Mouse (Mus musculus): ENCODE measurements around the gene Slc25a34.

Slc25a34 gene

DNA sequence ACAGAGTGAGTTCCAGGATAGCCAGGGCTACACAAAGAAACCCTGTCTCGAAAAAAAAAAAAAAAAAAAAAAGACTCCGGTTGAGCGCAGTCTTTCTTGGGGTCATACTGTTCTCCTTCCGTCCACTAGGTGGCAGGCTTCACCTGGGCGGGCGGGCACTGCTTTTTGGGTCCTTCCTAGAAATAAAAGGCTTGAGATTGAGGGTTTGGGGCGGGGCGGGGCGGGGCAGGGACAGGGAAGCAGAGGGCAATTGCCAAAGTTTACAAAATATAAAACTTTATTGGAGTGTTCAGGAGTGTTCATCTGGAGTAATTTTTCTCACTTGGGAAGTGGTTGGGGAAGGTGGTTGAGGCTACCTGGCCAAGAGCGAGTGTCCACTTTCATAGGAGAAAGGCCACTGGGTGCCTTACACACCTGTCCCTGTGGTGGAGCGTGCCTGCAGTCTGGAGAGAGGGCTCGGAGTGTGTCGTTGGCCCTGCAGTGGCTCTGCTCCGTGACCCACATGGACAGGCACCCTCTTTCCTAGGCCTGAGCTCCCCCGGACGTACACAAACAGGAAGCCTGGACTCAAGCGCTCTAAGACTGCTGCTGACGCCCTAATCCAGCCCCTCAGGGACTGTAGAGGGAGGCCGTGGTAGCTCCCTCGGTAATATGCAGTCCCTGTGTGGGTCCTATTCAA lies 4.9 kb downstream of the Slc25a34 start, which contains the start of gene Tmem82:
TSS of gene Tmem82 (minus strand) at position 69 of the 679 bp plus-strand sequence.
- peak; percentile 59 for DNase-seq (ENCODE audit: extremely low spot score, low spot score)

DNA sequence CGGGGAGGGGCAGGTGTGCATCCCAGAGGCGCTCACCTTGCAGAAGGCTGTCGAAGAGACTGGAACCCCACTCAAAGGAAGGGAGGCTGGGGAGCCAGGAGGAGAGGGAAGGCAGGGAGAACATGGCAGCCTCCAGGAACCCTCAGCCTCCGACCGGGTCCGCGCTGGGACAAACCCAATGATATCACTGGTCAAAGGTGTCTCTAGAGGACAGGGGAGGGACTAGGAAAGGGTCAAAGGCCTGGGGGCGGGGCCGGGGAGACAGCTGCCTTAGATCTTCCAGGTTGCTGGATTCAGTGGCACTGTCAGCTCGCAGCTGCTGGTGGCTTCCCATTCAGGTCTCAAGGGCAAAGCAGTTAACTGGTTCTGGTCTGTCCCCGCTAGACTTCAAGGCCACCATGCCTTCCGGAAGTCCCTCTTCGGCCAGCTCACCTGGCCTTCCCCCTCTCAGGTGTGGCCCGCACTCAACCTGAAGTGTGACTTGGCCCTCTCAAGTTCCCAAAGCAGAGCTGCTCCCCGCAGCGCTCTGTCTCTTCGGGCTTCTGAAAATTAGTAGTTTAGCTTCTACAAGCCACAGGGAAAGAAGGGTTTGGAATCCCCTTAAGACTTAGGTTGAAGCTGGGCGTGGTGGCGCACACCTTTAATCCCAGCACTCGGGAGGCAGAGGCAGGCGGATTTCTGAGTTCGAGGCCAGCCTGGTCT lies 5.6 kb downstream of the Slc25a34 start:
- DNase-seq (ENCODE audit: extremely low spot score, low spot score) = peak; percentile 54

DNA sequence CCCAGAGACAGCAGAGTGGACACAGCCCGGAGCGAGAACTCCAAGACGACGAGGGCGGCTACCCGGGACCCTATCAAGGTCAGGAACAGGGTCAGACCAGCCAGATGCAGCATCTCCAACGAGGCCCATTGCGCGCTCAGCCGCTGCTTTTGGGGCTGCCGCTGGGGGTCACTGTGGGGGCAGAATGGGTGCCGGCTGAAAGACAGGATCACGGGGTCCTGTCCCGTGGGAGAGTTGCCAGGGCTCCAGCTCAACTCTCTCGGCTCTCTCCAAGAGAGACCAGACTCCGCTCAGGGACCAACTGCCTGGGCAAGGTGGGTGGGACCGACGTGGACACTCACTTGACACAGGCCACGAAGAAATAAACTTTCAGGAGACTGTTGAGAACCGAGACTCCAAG lies 6.3 kb downstream of the Slc25a34 start:
- peak; percentile 61 for DNase-seq (ENCODE audit: extremely low spot score, low spot score)

DNA sequence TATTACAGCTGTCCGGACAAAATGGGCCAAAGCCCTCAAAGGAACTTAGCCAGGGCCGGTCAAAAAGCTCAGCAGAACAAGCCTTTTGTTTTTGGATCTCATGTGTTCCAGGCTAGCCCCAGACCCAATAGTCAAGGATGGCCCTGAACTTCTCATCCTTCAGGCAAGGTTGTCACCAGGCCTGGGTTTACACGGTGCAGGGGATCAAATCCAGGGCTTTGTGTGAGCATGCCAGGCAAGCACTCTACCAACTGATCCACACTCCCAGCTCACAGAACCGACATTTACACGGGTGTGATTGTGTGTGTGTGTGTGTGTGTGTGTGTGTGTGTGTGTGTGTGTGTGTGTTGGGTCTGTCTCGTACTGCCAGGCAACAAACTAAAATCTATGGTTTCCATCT lies 6.8 kb downstream of the Slc25a34 start:
- DNase-seq (ENCODE audit: extremely low spot score, low spot score) = no peak

DNA sequence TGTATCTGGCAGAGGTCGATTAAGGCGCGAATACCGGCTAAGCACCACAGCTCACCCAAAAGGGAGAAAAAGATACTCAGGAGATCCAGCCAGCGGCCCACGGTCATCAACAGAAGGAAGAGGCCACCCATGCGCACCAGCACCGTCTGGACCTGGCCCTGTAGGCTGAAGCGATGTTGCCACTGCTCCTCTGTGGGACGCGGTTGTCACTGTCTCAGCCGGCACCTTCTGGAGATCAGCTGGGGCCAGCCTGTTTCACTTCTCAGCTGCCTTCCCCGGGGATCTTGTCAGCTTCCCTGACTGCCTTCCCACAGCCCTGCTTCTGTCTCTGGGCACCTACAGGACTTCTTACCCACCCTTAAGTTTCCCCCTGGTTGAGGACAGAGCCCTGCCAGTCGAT lies 8.7 kb downstream of the Slc25a34 start:
- no peak for DNase-seq (ENCODE audit: extremely low spot score, low spot score)

DNA sequence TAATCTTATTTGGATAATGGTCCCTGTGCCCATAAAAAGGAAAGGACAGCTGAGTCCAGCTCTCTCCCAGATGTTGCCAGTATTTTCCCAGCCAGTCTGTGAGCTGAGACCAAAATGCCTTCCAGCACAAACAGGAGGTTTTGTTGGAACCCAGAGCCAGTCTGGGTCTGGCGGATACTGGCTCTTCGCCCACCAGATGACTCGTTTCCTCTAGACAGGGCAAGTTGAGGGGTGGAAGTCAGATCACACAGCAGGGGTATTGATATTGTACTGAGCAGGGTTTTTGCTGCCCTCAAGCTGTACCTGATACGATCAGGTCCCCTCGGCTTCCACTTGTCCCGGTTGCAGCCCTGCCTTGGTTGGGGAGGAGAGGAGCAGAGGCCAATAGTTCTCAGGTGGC lies 14.1 kb downstream of the Slc25a34 start:
- DNase-seq (ENCODE audit: extremely low spot score, low spot score) = no peak

DNA sequence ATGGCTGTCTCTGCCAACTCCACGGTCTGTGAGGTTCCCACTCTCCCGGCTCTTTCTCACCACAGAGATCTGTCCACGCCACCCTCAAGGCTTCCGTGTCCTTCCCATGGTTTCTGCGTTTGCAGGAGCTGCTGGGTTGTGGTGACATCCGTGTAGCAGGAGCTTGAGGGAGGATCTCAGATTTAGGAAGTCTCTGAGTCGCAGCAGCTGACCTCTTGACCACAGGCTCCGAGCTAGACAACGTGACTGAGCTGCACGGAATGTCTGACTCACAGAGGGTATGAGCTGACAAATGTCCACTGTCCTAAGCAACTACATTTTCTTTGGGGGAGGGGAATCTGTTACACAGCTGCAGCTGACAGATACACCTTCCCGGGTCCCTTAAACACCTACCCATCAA lies 17.8 kb downstream of the Slc25a34 start, which contains the start of gene Fblim1:
TSS of gene Fblim1 (minus strand) at position 236 of the 400 bp plus-strand sequence.
- no peak for DNase-seq (ENCODE audit: extremely low spot score, low spot score)

DNA sequence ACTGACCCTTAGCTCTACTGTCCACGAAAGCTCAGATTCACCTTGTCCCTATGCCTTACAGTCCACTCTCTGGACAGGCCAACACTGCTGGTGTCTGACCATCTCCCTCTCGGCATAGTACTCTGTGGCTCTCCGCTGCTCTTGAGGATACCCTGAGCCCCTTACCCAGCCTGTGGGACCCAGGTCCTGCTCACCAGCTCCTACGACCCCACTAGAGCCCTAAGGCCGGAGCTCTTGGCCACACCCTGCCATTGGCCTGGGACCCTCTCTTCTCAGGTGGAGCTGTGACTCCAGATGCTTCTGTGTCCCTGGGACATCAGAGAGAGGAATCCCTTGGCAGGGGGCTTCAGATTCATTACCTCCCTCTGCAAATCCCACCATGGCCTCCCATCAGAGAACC lies 18.2 kb downstream of the Slc25a34 start:
- DNase-seq (ENCODE audit: extremely low spot score, low spot score) = no peak

DNA sequence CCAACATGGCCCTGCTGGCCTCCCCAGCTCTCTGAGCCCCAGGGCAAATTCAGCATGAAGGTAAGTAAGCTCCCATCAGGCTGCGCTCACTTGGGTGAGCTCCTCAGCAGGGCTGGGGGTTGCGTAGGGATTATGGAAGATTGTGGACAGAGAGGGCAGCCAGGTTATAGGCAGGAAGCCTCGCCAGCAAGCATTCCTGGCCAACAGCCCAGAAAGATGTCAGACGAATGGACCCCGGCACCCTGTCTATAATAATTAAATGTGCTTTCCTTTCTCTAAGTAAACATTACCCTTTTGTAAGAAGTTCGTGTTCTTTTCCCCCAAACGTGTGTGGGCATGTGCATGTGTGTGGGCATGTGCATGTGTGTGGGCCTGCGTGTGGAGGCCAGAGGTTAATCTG lies 19.1 kb downstream of the Slc25a34 start:
- no peak for DNase-seq (ENCODE audit: extremely low spot score, low spot score)

DNA sequence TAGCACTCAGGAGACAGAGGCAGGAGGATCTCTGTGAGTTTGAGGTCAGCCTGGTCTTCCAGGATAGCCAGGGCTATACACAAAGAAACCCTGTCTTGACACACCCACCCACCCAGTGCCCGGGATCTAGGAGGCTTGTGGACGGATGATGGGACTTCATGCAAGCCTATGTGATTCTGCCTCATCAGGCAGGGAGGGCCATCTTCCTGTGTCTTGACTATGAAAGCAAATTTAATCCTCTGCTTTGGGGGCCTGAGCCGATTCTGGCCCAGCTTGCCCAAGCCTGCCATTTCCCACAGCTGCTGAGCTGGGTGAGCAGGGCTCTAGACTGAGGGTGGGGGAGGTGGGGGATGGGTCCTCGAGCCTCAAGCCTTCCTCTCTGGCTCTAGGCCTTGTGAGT lies 19.7 kb downstream of the Slc25a34 start:
- DNase-seq (ENCODE audit: extremely low spot score, low spot score) = no peak

DNA sequence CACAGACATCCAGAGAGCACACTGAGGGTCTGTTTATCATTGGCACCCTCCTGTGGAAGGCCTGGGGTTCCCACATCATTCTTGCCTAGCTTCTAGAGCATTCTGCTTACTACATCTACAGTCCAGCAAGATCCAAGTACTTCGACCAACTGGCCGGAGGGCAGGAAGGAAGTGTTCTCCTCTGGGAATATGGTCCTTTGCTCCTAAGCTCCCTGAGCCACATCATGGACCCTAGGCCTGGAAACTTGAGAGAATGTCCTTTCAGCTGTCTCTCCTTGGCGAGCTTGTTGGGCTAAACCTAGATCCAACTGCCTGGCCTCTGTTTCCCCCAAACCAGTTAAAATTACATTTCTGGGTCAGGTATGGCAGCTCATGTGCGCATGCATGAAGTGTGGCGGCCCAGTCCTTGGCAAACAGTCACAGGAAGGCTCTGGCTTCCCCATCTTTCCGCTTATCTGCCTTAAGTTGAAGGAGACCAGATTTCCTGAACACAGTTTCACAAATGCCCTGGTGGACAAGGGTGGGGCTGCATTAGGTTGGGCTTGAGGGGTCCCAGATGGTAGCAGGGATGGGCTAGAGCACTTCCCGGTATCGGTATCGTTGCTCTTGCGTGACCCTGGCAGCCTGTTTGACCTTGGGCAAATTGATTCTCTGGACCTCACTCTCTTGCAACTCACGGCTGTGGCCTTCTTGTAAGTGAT lies 20.9 kb downstream of the Slc25a34 start:
- no peak for DNase-seq (ENCODE audit: extremely low spot score, low spot score)

DNA sequence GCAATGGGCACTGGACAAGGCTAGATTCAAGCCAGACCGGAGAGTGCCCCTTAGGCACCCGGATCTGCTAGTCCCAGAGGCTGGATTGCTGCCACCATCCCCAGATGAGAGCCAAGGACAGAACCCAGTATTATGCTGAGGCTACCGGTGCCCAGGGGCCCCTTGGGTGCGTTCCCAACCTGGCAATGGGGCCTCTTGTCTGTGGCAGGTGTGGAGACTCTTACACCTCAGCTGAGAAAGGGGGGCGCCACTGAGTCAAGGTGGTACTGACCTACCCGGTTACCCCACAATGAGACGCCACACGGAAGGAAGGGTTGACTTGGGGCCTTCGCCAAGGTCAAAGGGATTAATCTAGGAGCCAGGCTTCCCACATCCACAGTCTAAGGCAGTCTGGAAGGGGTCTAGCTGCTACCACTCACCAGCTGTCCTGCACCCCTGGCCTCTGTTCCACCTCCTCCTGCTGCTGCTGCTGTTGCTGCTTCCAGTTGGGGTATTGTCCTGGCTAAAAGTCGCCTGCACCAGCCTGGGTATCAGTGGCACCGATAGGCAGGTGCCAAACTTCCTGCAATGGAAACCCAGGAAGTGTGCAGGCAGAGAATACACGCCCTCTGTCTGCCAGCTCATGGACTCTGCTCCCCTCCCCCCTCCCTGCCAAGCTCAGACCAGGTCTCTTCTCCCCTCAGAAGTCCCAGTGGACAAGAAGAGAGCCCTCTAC lies 22.3 kb downstream of the Slc25a34 start:
- no peak for DNase-seq (ENCODE audit: extremely low spot score, low spot score)

DNA sequence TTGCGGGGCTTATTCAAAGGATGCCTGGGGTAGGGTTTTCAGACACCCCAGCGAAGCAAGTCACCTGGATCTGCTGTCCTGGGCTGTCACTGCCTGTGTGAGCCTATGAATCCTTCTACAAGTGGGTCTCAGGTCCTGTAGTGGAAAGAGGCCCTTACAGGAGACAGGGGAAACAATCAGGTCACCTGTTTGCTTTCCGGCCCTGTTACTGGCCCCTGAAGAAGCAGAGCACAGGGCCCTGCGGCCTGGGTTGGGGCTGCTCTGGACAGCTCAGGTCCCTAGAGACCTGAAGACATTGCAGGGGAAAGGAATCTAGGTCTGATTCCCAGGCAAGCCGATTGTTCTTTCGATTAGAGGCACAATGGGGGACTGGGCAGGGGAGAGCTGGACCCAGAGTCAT lies 23.3 kb downstream of the Slc25a34 start:
- no peak for DNase-seq (ENCODE audit: extremely low spot score, low spot score)

DNA sequence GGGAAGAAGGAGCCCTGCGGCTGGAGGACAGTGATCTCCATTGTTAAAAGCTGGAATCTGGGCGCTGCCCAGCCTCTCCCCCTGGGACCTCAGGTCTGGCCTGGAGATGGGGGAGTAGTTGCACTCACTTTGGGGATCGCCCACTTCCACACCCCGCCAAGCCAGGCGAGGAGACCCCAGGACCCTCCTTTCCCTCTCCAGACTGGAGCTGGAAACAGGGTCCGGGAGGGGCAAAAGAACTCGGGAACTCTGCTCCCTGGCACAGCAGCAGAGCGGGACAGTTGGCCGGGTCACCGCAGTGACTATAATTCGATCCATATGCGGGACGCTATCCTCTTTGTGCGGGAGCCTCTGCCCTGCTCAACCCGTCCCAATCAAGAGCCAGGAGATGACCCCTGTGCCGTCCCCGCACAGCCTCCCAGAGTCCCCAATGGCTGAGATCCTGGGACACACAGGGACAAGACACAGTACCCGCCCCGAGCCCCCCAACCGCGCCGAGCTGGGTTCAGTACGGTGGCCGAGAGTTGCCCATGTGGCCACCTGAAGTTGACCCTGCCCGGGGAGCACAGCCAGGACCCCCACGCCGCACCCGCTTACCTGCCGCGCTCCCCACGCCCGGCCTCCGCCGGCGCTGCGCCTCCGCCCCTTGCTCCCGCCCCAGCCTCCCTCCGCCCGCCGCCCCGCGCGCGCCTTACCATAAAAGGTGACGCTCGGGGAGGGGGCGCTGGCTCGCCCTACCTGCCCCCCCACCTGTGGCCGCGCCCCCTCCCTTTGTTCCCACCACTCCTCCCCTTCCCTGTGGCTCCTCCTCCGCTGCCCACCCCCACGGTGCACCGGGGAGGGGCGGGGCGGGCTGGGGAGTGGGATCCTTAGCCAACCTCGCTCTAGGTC lies 24.1 kb downstream of the Slc25a34 start:
- DNase-seq (ENCODE audit: extremely low spot score, low spot score) = peak; percentile 72

DNA sequence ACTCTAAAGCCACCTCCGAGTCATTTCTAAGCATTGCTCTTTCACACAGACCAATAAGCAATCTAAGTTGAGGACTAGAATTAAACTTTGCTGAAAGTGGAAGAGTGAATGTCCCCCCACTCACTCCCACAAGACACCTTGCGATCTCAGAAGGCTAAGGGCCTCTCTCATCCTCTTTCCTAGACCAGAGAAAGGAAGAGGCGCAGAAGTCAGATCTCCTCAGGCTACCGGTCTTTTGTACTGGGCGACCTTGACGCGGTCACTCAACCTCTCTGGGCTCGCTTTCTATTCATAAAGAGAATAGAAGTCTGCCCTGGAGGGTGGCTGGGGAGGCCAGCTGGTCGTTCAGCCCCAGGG lies 24.7 kb downstream of the Slc25a34 start:
- DNase-seq (ENCODE audit: extremely low spot score, low spot score) = no peak

DNA sequence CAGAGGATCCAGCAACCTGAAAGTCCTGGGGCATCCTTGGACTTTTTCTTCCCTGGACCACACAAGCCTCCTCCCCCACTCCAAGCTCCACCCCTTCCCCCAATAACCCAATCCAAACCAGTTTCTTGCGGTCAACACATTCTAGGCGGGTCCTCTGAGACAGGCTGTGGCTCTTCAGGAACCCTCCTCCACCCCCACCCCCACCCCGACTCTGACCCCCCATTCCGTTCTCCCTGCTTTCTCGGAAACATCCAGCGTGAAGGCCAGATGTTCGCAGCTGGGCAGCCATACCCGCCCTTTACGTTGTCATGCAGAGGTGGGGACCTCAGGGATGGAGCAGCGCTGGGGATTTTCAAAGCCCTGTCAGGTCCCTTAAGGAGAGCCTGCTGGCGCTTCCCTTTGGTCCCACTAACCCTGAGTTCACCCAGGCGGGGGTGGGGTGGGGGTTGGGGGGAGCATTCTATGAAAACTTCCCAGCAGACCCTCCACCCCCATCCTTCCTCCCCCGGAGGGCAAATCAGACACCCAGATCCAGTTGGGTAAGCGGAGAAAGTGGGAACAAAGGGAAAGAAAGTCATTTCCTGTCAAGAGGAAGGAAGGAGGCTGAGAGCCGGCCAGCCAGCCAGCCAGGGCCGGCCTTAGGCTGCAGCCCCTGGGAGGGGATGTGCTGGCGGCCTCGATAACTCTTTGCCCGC lies 25.3 kb downstream of the Slc25a34 start:
- peak; percentile 65 for DNase-seq (ENCODE audit: extremely low spot score, low spot score)

DNA sequence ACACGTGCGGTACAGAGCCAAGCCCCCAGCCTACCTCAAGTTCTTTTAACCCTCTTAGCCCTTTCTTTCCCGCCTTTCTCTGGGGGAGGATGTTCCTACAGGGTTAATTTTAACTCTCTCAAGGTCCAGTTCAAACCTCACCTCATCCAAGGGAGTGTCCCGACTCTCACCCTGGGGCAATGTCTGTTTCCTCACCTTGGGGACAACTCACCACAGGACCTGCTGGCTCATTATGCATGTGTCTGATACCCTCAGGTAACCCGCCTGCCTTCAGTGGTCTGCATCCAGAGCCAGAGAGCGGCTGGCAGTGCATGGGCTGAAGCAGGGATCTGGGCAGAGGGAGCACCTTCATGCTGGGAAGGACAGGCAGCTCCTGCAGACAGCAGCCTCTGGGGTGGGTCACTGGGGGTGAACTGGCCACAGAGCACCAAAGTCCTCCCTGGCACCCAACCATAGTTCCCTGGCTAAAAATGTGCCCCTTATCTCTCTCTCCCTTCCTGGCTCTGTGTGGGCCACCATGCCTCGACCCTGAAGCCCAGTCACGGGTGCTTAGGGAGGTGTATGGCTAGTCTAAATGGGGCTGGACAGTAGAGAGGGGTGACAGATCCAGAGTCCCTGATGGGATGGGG lies 26.8 kb downstream of the Slc25a34 start:
- DNase-seq (ENCODE audit: extremely low spot score, low spot score) = no peak

DNA sequence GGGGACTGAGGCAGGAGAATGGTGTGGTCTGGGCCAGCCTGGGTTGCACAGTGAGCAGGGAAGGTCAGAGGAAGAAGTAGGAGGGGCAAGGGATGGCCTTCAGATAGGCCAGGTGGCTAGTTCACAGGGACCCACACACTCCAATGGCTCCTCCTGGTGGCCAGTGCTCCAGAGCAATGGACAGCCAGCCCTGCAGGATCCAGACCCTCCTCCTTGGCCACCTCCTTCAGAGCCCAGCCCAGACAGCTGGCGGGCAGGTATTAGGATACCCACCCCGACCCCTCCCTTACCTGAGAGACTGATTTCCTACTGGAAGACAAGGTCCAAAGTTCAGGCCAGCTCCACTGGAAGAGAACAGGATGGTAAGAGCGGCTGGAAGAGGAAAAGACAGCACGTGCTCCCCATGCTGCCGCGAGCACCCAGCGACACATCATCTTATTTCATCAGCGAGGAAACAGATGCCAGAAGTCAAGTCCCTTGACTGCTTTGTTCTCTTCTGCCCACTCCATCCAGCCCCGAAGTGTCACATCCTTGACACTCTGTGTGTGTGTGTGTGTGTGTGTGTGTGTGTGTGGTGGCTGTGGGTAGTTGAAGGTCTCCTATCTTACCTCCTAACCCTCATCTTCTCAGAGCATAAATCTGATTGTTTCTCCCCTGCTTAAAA lies 27.9 kb downstream of the Slc25a34 start:
- no peak for DNase-seq (ENCODE audit: extremely low spot score, low spot score)

DNA sequence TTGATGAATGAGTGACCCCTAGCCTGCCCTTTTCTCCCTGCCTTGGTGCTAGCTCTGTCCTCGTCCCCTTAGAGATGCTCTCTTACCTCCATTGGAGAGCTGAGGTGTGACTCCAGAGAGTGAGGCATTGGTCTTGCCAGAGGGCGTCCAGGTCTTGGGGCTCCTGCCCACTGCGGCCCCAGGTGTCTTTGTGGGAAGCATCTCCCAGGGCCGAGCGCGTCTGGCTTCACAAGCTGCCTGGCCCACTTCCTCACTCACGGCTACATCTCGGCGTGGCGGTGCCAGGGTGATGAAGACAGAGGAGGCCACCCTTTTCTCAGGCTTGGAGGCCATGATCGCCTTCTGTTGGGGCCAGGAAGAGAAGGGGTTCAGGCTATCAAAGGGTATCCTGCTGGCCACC lies 28.5 kb downstream of the Slc25a34 start:
- no peak for DNase-seq (ENCODE audit: extremely low spot score, low spot score)

All from neural tube, embryonic 10.5 days (tissue).